Mouse (Mus musculus) naive thymus-derived CD4-positive, alpha-beta T cell, adult 5 months (primary cell): Measurements from ENCODE around the gene Zfp658. TPM values are rescaled to one million over a fixed set of nuclear protein-coding genes. Genes with fewer than 3 reads are reported as not detected.

Experiments used
- polyA plus RNA-seq: library from polyadenylated mRNA; unstranded; fragments of 100-300 nt; shearing (Covaris generic); gene quantifications from one replicate; pipeline ENCODE4 v1.2.1, GENCODE M21; 2017

Zfp658 gene
- 4.4 TPM for polyA plus RNA-seq

DNA sequence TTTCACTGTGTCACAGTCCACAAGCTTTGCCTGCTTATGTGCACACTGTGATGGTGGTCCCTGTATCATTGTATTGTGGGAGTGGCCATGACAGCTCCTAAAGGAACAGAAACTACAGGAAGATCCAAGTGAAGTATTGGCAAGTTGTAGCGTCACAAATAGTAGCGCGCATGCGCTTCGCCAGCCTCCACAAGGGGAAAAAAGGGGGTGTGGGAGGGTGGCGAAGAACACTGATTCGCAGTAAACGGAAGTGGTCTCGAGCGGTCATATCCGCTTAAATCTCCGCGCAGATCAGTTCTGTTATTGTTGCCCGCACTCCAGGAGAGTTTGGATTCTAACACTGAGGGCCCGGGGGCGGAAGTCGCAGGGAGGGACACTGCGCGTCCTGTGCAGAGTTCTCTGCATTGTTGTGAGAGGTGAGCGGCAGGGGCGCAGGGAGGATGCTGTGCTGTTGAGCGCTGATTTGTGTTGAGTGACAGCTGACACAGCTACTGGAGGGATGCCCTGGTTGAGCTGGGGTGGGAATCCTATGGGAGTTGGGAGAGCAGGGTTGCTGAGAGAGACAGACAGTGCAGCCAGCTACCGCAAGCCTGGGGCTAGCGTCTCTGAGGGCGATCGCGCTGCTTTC, at the start of gene Zfp658:
Gene Zfp658, plus strand, starts transcription at position 251 of the 628 bp plus-strand sequence.

DNA sequence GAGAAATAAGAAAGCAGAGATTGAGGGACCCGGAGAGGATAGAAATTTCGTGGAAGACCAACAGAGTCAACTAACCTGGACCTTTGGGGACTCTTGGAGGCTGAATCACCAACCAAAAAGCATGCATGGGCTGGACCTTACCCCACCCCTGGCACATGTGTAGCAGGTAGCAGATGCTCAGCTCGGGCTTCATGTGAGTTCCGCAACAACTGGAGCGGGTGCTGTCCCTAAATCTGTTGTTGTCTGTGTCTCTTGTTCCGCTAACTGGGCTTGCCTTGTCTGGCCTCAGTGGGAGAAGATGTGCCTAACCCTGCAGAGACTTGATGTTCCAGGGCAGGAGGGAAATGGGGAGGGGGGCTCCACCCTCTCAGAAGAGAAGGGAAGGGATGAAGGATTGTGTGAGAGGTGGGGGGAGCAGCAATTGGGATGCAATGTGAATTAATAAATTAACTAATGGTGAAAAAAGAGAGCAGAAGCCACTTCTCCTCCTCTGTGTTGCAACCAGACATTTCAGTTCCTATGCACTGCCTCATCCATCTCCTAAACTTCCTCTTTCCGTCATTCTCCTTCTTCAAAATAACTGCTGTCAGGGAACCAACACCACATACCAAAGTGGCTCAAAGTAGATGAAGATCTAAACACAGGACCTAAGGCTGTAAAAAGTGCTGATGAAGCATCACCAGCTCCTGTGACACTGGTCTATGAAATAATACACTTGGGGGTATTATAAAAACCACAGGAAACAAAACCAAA, 17.7 kb upstream of the Zfp658 start, which contains the start of gene Cd33:
Gene Cd33, minus strand, starts transcription at position 204 of the 753 bp plus-strand sequence.

DNA sequence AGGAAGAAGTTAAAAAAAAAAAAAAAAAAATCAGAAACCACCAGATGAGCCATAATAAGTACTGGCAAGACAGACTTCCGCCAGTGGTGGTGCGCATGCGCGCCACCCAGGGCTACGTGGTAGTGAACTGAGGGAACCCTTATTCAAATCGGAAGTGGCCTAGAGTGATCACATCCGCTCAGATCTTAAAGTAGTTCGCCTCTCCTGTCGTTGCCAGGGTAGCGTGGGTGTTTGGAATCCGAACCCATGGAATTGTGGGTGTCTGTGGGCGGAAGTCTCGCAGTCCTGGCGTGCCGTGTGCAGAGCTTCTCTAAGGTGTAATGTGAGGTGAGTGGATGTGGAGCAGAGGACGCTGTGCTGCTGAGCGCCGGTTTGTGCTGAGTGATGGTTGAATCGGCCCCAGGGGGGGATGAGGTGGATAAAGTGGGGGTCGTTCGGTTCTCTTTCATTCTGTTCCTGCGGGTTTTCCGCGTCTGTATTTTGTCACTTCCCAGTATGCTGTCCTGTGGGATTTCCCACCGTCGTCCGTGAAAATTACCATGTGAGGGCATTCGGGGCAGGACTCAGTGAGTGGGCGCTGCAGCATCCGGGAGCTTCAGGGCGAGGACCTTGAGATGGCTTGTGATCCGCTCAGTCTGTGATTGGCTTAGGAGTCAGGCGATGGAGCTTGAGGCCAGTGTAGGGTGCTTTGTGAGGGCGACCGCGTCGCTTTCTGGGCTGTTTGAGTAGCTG, 17.6 kb downstream of the Zfp658 start, which contains the start of gene Zfp719:
Gene Zfp719, plus strand, starts transcription at position 171 of the 732 bp plus-strand sequence.

DNA sequence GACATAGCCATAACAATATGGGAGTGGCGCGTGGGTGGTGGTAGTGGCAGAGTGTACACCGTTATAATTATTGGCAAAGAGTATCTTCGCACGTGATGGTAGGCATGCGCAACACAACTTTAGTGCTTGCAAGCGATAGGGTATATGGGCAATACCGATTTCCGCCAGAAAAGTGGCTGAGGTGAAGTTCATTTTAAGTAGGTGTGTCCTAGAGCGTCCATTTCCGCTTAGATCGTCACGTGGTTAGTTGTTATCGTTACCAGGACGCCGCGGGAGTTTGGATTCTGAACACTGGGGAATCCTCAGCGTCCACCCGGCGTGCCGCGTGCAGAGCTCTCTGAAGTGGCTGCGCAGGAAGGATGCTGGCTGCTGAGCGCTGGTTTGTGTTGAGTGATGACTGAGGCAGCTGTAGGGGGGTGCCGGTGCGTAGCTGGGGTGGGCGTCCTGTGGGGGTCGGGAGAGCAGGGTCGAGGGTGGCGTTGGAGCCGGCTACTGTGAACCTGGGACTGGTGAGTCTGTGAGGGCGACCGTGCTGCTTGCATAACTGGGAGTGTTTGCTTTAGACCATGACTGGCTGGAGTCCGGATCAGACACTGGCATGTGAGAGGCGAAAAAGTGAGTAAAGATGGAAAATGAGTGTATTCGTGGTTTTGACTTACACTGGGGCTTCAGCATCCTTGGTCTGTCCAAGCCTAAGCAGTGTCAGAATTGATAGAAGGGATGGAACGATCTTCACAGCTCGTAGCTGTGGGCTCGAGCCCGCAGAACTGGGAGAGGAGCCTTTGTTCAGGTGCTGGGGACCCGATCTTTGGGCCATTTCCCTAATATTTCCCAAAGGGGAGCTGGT, 45.1 kb downstream of the Zfp658 start, which contains the start of gene Zfp819:
Gene Zfp819, plus strand, starts transcription at position 274 of the 847 bp plus-strand sequence.

Other genes starting within 250 kb of the Zfp658 start
- 17.8 TPM for gene Zfp715, start 249.0 kb upstream of the Zfp658 start, polyA plus RNA-seq
- gene Siglecf, start 210.9 kb upstream of the Zfp658 start, polyA plus RNA-seq: not detected
- 0.14 TPM for gene Siglecg, start 154.1 kb upstream of the Zfp658 start, polyA plus RNA-seq
- not detected for gene Lim2, start 134.6 kb upstream of the Zfp658 start, polyA plus RNA-seq
- 3.4 TPM for gene Nkg7, start 125.2 kb upstream of the Zfp658 start, polyA plus RNA-seq
- gene Cldnd2, start 121.5 kb upstream of the Zfp658 start, polyA plus RNA-seq: not detected
- 36.6 TPM for gene Etfb, start 118.2 kb upstream of the Zfp658 start, polyA plus RNA-seq
- gene Gm45233, start 118.1 kb upstream of the Zfp658 start, polyA plus RNA-seq: not detected
- gene Vsig10l, start 99.1 kb upstream of the Zfp658 start, polyA plus RNA-seq: 0.75 TPM
- gene Iglon5, start 72.2 kb upstream of the Zfp658 start, polyA plus RNA-seq: not detected
- gene 4931406B18Rik, start 56.3 kb upstream of the Zfp658 start, polyA plus RNA-seq: not detected
- gene Cd33, start 17.8 kb upstream of the Zfp658 start, polyA plus RNA-seq: not detected
- gene Zfp719, start 17.4 kb downstream of the Zfp658 start, polyA plus RNA-seq: 4.4 TPM
- not detected for gene Zfp819, start 44.9 kb downstream of the Zfp658 start, polyA plus RNA-seq
- not detected for gene Ceacam18, start 72.5 kb downstream of the Zfp658 start, polyA plus RNA-seq
- 0.50 TPM for gene Siglece, start 97.9 kb downstream of the Zfp658 start, polyA plus RNA-seq
- 6.1 TPM for gene Ctu1, start 109.8 kb downstream of the Zfp658 start, polyA plus RNA-seq
- not detected for gene Klk14, start 128.2 kb downstream of the Zfp658 start, polyA plus RNA-seq
- not detected for gene Klk13, start 150.3 kb downstream of the Zfp658 start, polyA plus RNA-seq
- not detected for gene Klk12, start 206.6 kb downstream of the Zfp658 start, polyA plus RNA-seq
- gene Klk11, start 212.3 kb downstream of the Zfp658 start, polyA plus RNA-seq: not detected
- gene Klk10, start 218.8 kb downstream of the Zfp658 start, polyA plus RNA-seq: not detected
- gene Klk9, start 229.6 kb downstream of the Zfp658 start, polyA plus RNA-seq: not detected
- 69.3 TPM for gene Klk8, start 235.3 kb downstream of the Zfp658 start, polyA plus RNA-seq
- not detected for gene Klk7, start 249.0 kb downstream of the Zfp658 start, polyA plus RNA-seq